ENCODE assay signal across 19 mouse cellular contexts in genomic region chr8:126821279-126821678, GRCm38 (mm10).
A peak's percentile ranks its signal among the peaks of the same experiment; 100 is the strongest.
DNase-seq lines count a peak whose midpoint lies in the region; ATAC-seq and TF ChIP-seq lines count a peak whose summit lies in the region.
"Had no signal": no experiment of that assay in that cellular context is flagged by ENCODE, and none has a peak within 500 bp of the region (broad histone marks: within the 10 kb centered on the region; RNA-seq: fewer than 3 reads in every experiment).

No protein-coding gene starts in this region.

- H3K9me3 ChIP-seq in kidney, embryonic 15.5 days (replicated peaks) = no peaks in the 10 kb centered on the region
- H3K9me3 ChIP-seq: forebrain, embryonic 12.5 days; G1E had no signal

- H3K9ac ChIP-seq in kidney, embryonic 15.5 days = no peak overlapping the region
- H3K9ac ChIP-seq: forebrain, embryonic 12.5 days had no signal

- peak; percentile 43 to 46 for DNase-seq in cerebellum, postnatal 10 days
- DNase-seq in cerebellum, adult 2 months = no peak
- no peak for DNase-seq in kidney, adult 11 months
- peak; percentile 47 for DNase-seq in retina, embryonic 14.5 days (ENCODE audit: low spot score)
- DNase-seq in thymus, postnatal 10 days (ENCODE audit: low spot score in 2 of 2) = no peak
- DNase-seq in left cerebral cortex, adult 18-20 months (ENCODE audit: low spot score in 2 of 2) = no peak
- DNase-seq: cerebellum, postnatal 25 days; gastrocnemius, postnatal 10 days; heart, adult 2 months; heart, postnatal 10 days; midbrain, embryonic 14.5 days; thymus, postnatal 36 days had no signal

- 63% methylated on average over 8 of the region's 8 CpGs for WGBS in cerebellum, adult 2 months
- WGBS in kidney, embryonic 15.5 days = 13% methylated on average over 8 of the region's 8 CpGs

- no peaks in the 10 kb centered on the region for H3K36me3 ChIP-seq in kidney, embryonic 15.5 days
- H3K36me3 ChIP-seq: forebrain, embryonic 12.5 days; G1E had no signal

- no peak overlapping the region for H3K4me2 ChIP-seq in kidney, embryonic 15.5 days
- H3K4me2 ChIP-seq: forebrain, embryonic 12.5 days; liver, embryonic 11.5 days had no signal

- no peak overlapping the region for H3K4me3 ChIP-seq in cerebellum, adult 2 months (replicated peaks; ENCODE audit: insufficient read depth, low read depth, low read length)
- H3K4me3 ChIP-seq in kidney, embryonic 15.5 days (replicated peaks) = no peak overlapping the region
- H3K4me3 ChIP-seq in bone marrow macrophage, adult 2 months (ENCODE audit: insufficient read depth, low read length) = no peak overlapping the region
- H3K4me3 ChIP-seq: forebrain, embryonic 12.5 days; heart, adult 2 months had no signal

- H3K27me3 ChIP-seq in cerebellum, adult 2 months (ENCODE audit: control insufficient read depth, insufficient read depth, low read length) = no peaks in the 10 kb centered on the region
- no peaks in the 10 kb centered on the region for H3K27me3 ChIP-seq in kidney, embryonic 15.5 days
- H3K27me3 ChIP-seq: forebrain, embryonic 12.5 days had no signal

- no peak for TF ChIP-seq CTCF in cerebellum, adult 2 months (IDR thresholded peaks at IDR 0.05; ENCODE audit: borderline replicate concordance, insufficient read depth, low read depth, low read length)
- TF ChIP-seq CTCF in bone marrow macrophage, adult 2 months (IDR thresholded peaks at IDR 0.05; ENCODE audit: low read depth, low read length) = no peak

- H3K27ac ChIP-seq in cerebellum, adult 2 months (ENCODE audit: insufficient read depth, low read length) = no peak overlapping the region
- H3K27ac ChIP-seq in kidney, embryonic 15.5 days = peak overlapping the region; percentile 61
- H3K27ac ChIP-seq in bone marrow macrophage, adult 2 months (ENCODE audit: insufficient read depth, low read depth, low read length) = 0 out of 2 replicates have a peak overlapping the region, but pooled peaks have one; percentile 9
- H3K27ac ChIP-seq: forebrain, embryonic 12.5 days; heart, adult 2 months had no signal

- H3K4me1 ChIP-seq in cerebellum, adult 2 months (ENCODE audit: control insufficient read depth, insufficient read depth, low read length) = peaks cover 5% of the 10 kb centered on the region; the same call in 1 of the 2 replicates
- peaks cover 39% of the 10 kb centered on the region for H3K4me1 ChIP-seq in kidney, embryonic 15.5 days
- H3K4me1 ChIP-seq in bone marrow macrophage, adult 2 months (ENCODE audit: control insufficient read depth, insufficient read depth, low read length) = peaks cover 46% of the 10 kb centered on the region

- no peak for TF ChIP-seq POLR2A in cerebellum, adult 2 months (IDR thresholded peaks at IDR 0.05; ENCODE audit: borderline replicate concordance, insufficient read depth, low read length)
- TF ChIP-seq POLR2A in bone marrow macrophage, adult 2 months (IDR thresholded peaks at IDR 0.05; ENCODE audit: borderline replicate concordance, low read depth, low read length) = no peak

- ATAC-seq in kidney, embryonic 15.5 days (replicated peaks; ENCODE audit: low FRiP score) = peak; percentile 5; the same call in 1 of the 2 replicates
- ATAC-seq: CD4-positive, CD25-positive, alpha-beta regulatory T cell, adult 4 months; lung, postnatal 0 days had no signal

Comparison
In these comparisons a context has a peak if more than half of its experiments do, and no peak if none do; other contexts are left out.
1. DNase-seq: peak in cerebellum, postnatal 10 days (2 of 2) and retina, embryonic 14.5 days (single experiment); none in cerebellum, adult 2 months (0 of 2), kidney, adult 11 months (single experiment), thymus, postnatal 10 days (0 of 2) and left cerebral cortex, adult 18-20 months (0 of 2).